Mouse (Mus musculus) C2C12 (cell line): ENCODE measurements around the gene Dnajc3.

ENCODE experiments used
- CEBPB ChIP-seq: IDR thresholded peaks from one replicate; pipeline ENCODE4 v1.6.1; 2011; ENCODE audit warnings: low read depth, mild to moderate bottlenecking, control low read depth, moderate library complexity
- CTCF ChIP-seq: IDR thresholded peaks from one replicate; pipeline ENCODE4 v1.5.1; 2011; ENCODE audit not compliant: control insufficient read depth, insufficient read depth, insufficient read length
- FOSL1 ChIP-seq: IDR thresholded peaks from one replicate; pipeline ENCODE4 v1.8.0; 2011; ENCODE audit warnings: mild to moderate bottlenecking, low read length; ENCODE audit not compliant: poor library complexity, insufficient read depth, severe bottlenecking
- MAX ChIP-seq: IDR thresholded peaks from one replicate; pipeline ENCODE4 v1.6.1; 2011; ENCODE audit warnings: mild to moderate bottlenecking, control low read depth
- MYOD1 ChIP-seq: IDR thresholded peaks from one replicate; pipeline ENCODE4 v1.6.1; 2011; ENCODE audit warnings: low read depth; ENCODE audit not compliant: control insufficient read depth, insufficient read length
- USF1 ChIP-seq: IDR thresholded peaks from one replicate; pipeline ENCODE4 v1.6.1; 2011; ENCODE audit warnings: low read depth, mild to moderate bottlenecking, control low read depth, moderate library complexity

GRCm38 (mm10) chr14:118903397-118903796, 34.4 kb upstream of the Dnajc3 start:
- TF ChIP-seq CEBPB, result no peak
- TF ChIP-seq CTCF, result no peak
- no peak for TF ChIP-seq MYOD1
- no peak for TF ChIP-seq USF1
- TF ChIP-seq MAX, result no peak
- TF ChIP-seq FOSL1, result no peak
